Mouse (Mus musculus): ENCODE data around the gene Cxcl10. TPM values are rescaled to one million over a fixed set of nuclear protein-coding genes. Genes with fewer than 3 reads are reported as not detected.

The Cxcl10 gene
- 0.45 TPM for polyA plus RNA-seq (2015; fragmentation: Illumina TruSeq; extraction: RNeasy Lipid Tissue Mini Kit (QIAGEN cat#74804); ENCODE audit: low read depth, low replicate concordance)

GRCm38 (mm10) chr5:92348794-92349413, at the start of gene Cxcl10:
Cxcl10 (minus strand) TSS chr5:92348889.

DNA sequence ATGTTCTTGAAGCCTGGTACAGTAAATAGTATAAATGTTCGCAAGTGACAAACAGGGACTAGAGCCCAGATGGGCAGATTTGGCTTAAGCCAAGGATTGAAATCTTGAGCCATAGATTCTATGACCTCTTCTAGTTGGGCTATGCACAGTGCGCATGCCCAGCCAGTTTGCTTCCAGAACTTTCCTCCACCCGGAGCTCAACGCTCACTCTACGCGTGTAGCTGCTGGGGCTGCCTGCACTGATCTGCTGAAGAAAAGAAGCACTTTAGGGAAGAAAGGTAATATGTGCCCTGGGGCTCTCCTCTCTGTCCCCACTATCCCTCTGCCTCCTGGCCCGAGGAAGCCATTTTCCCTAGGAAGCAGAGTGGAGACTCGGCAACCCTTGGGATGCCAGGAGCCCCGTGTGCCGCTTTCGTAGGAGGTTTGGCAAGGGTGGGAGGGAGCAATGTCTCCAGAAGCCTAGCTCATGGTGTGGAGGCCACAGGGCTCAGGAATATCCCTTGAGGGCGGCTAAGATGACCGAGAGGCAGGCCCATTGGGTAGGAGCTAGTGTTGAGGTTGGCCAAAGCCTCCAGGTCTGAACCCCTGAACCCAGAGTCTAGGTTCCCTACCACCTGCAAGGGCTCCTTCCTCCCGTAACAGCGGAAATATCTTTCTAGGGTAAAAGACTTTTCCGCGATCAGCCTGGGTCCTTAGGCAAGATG, 16.9 kb downstream of the Cxcl10 start, which contains the start of gene Art3:
Gene Art3 (plus strand): TSS at position 193 of the 704 bp plus-strand sequence.

DNA sequence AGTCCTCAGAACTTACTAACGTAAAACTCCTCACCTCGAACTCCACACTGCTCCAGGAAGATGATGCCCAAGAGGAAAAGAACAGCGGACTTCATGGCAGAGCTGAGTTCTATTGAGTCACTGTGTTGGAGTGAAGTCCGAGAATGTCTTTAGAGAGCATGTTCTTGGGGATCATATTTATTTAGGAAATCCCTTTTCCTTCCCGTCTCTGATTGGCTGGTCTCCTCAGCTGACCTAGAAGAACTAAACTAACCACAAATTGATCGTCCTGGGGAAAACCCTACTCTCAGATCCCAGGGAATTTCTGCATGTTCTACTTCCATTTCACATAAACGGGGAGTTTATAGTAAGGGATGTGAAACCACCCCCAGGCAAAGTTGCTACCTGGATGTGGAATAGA, 20.8 kb downstream of the Cxcl10 start, which contains the start of gene Cxcl9:
Gene Cxcl9 (minus strand): TSS at position 151 of the 400 bp plus-strand sequence.

GRCm38 (mm10) chr5:92309681-92310511, 38.8 kb downstream of the Cxcl10 start, which contains the start of gene Sdad1:
Sdad1 (minus strand) TSS chr5:92310479.

Other genes with a start within 250 kb of the Cxcl10 start
- gene Uso1, start 211.0 kb downstream of the Cxcl10 start, polyA plus RNA-seq (2015; fragmentation: Illumina TruSeq; extraction: RNeasy Lipid Tissue Mini Kit (QIAGEN cat#74804); ENCODE audit: low read depth, low replicate concordance) = 65.8 TPM
- not detected for gene U90926, start 133.5 kb downstream of the Cxcl10 start, polyA plus RNA-seq (2015; fragmentation: Illumina TruSeq; extraction: RNeasy Lipid Tissue Mini Kit (QIAGEN cat#74804); ENCODE audit: low read depth, low replicate concordance)
- gene Ppef2, start 92.6 kb downstream of the Cxcl10 start, polyA plus RNA-seq (2015; fragmentation: Illumina TruSeq; extraction: RNeasy Lipid Tissue Mini Kit (QIAGEN cat#74804); ENCODE audit: low read depth, low replicate concordance) = 1.1 TPM
- gene Naaa, start 70.7 kb downstream of the Cxcl10 start, polyA plus RNA-seq (2015; fragmentation: Illumina TruSeq; extraction: RNeasy Lipid Tissue Mini Kit (QIAGEN cat#74804); ENCODE audit: low read depth, low replicate concordance) = 39.4 TPM
- gene Sdad1, start 38.4 kb downstream of the Cxcl10 start, polyA plus RNA-seq (2015; fragmentation: Illumina TruSeq; extraction: RNeasy Lipid Tissue Mini Kit (QIAGEN cat#74804); ENCODE audit: low read depth, low replicate concordance) = 15.3 TPM
- not detected for gene Cxcl9, start 20.8 kb downstream of the Cxcl10 start, polyA plus RNA-seq (2015; fragmentation: Illumina TruSeq; extraction: RNeasy Lipid Tissue Mini Kit (QIAGEN cat#74804); ENCODE audit: low read depth, low replicate concordance)
- gene Art3, start 17.1 kb downstream of the Cxcl10 start, polyA plus RNA-seq (2015; fragmentation: Illumina TruSeq; extraction: RNeasy Lipid Tissue Mini Kit (QIAGEN cat#74804); ENCODE audit: low read depth, low replicate concordance) = 9.5 TPM
- 21.6 TPM for gene Nup54, start 86.3 kb upstream of the Cxcl10 start, polyA plus RNA-seq (2015; fragmentation: Illumina TruSeq; extraction: RNeasy Lipid Tissue Mini Kit (QIAGEN cat#74804); ENCODE audit: low read depth, low replicate concordance)
- 83.3 TPM for gene Scarb2, start 157.9 kb upstream of the Cxcl10 start, polyA plus RNA-seq (2015; fragmentation: Illumina TruSeq; extraction: RNeasy Lipid Tissue Mini Kit (QIAGEN cat#74804); ENCODE audit: low read depth, low replicate concordance)
- 1.2 TPM for gene Fam47e, start 206.2 kb upstream of the Cxcl10 start, polyA plus RNA-seq (2015; fragmentation: Illumina TruSeq; extraction: RNeasy Lipid Tissue Mini Kit (QIAGEN cat#74804); ENCODE audit: low read depth, low replicate concordance)